Mouse (Mus musculus): ENCODE results near the gene Spata21. TPM values are rescaled to one million over a fixed set of nuclear protein-coding genes. Genes with fewer than 3 reads are reported as not detected.
"Not testable (repeated sequence)": the region's sequence is repeated elsewhere in the genome, so short reads cannot be mapped to it uniquely, and the experiment has no call there.

The Spata21 gene
- polyA plus RNA-seq, 1 experiment from 2014 or later, result not detected

DNA sequence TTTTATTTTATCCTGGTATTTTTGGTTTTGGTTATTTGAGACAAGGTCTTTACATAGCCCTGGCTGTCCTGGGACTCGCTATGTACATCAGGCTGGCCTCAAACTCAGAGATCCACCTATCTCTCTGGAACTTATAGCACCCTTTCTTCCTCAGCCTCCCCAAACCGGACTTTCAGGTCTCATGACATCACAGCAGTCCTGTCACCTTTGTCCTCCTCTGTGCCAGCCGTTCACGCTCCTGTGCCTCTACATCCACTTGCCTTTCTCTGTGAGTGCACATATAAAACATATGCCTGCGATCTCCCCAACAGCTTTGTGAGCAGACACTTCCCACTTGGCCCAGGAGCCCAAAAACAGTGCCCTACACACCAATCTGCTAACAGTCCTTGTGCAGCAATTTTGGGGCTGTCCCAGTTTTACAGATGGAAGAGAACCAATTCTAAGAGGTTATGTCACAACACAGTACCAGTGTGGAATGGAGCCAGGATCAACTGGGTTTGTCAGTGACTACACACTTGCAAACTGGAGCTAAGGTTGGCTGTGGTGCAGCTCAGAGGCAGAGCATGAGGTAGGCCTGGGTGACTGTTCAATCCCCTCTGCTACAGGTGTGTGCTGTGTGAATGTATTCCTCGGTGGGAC lies 42.7 kb downstream of the Spata21 start:
- Histone ChIP-seq H3K27me3 (ENCODE audit: control insufficient read depth, insufficient read depth, low read length) (no peaks in the 10 kb centered on the region), H3K4me3 (replicated peaks; ENCODE audit: low read depth, low read length) (no peak overlapping the region), H3K9me3 (ENCODE audit: control insufficient read depth, low read length) (no peaks in the 10 kb centered on the region), H3K9ac (replicated peaks; ENCODE audit: low read length) (no peak overlapping the region), H3K27ac (replicated peaks; ENCODE audit: low read depth, low read length) (0 out of 2 replicates have a peak overlapping the region, but pooled peaks have one; percentile 20), H3K4me1 (ENCODE audit: control insufficient read depth, insufficient read depth, low read length) (peaks cover 20% of the 10 kb centered on the region), H3K36me3 (ENCODE audit: control insufficient read depth, insufficient read depth, low read length) (no peaks in the 10 kb centered on the region), H3K4me2 (ENCODE audit: low read length) (no peak overlapping the region)
- no peak for DNase-seq
- ATAC-seq (ENCODE audit: low FRiP score, low TSS enrichment), result no peak
- WGBS, result 81% methylated on average over 6 of the region's 6 CpGs

DNA sequence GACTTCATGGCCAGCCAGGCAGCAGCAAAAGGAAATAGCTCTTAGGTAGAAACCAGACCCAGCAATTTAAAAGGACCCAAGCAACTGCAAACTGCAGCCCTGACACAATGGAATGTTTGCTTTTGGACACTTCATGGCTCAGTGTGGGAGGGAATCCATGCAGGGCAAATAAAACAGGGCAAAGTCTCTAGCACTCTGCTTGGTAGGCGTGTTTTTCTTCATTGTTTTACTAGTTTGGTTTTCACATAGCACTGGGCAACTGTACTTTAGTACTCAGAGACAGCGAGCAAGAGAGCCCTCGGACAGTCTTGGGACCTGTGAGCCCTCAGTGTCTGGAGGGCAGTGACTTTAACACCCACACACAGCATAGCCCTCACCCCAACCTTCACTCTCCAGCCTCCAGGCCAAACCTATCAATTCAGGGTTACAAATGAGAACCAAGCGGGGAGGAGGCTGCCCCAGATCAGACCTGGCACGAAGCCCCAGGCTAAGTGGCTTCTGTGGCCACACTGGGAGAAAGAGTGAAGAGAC lies 43.5 kb downstream of the Spata21 start:
- Histone ChIP-seq H3K9ac (replicated peaks; ENCODE audit: low read length) (no peak overlapping the region), H3K36me3 (ENCODE audit: control insufficient read depth, insufficient read depth, low read length) (no peaks in the 10 kb centered on the region), H3K27me3 (ENCODE audit: control insufficient read depth, insufficient read depth, low read length) (no peaks in the 10 kb centered on the region), H3K9me3 (ENCODE audit: control insufficient read depth, low read length) (no peaks in the 10 kb centered on the region), H3K4me3 (replicated peaks; ENCODE audit: low read depth, low read length) (no peak overlapping the region), H3K4me1 (ENCODE audit: control insufficient read depth, insufficient read depth, low read length) (peaks cover 25% of the 10 kb centered on the region), H3K27ac (replicated peaks; ENCODE audit: low read depth, low read length) (peak overlapping the region; percentile 34; the same call in 1 of the 2 replicates), H3K4me2 (ENCODE audit: low read length) (no peak overlapping the region)
- DNase-seq, result no peak
- WGBS, result 74% methylated on average over 5 of the region's 5 CpGs
- no peak for ATAC-seq (ENCODE audit: low FRiP score, low TSS enrichment)

DNA sequence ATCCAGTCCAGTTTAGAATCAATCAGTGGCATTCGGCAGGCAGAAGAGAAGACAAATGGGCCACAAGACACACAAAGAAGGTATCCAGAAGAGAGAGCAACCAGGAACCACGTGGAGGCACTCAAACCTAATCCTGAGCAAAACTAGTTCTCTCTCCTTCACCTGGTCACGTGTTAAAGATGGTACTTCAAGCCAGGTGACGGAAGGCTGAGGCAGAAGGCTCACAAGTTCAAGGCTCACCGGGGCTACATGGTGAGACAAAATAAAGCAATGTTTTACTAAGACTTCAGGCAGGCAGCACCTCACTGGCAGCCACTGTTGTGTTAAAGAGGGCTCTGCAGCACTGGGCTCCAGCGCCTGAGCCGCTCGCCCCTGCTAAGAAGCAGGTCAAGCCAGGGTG lies 44.1 kb downstream of the Spata21 start:
- H3K4me2 ChIP-seq (ENCODE audit: low read length), result no peak overlapping the region
- peaks cover 31% of the 10 kb centered on the region for H3K4me1 ChIP-seq (ENCODE audit: control insufficient read depth, insufficient read depth, low read length)
- ATAC-seq (ENCODE audit: low FRiP score, low TSS enrichment) (no peak), DNase-seq (no peak)
- H3K36me3 ChIP-seq (ENCODE audit: control insufficient read depth, insufficient read depth, low read length), result no peaks in the 10 kb centered on the region
- H3K27me3 ChIP-seq (ENCODE audit: control insufficient read depth, insufficient read depth, low read length), result no peaks in the 10 kb centered on the region
- 56% methylated on average over 8 of the region's 8 CpGs for WGBS
- H3K27ac ChIP-seq (replicated peaks; ENCODE audit: low read depth, low read length), result peak overlapping the region; percentile 37; the same call in 1 of the 2 replicates
- H3K9me3 ChIP-seq (ENCODE audit: control insufficient read depth, low read length), result no peaks in the 10 kb centered on the region
- H3K4me3 ChIP-seq (replicated peaks; ENCODE audit: low read depth, low read length), result no peak overlapping the region
- no peak overlapping the region for H3K9ac ChIP-seq (replicated peaks; ENCODE audit: low read length)

DNA sequence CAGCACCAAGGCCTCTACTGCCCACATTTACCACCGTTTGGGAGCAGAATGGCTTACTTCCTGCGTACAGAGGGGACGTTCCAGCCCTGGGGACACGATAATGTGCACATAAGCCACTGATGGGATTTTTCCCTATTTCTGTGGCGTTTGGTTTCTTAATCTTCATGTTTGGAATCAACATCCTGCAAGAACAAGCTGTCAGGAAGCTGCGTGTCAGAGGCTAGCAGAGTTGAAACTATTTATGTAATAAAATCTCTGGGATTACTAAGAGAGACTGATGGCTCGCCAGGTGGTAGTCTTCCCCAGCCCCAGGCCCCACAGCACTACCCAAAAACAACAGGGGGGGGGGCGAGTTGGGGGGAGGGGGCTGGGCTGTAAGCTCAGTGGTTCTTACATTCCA lies 45.1 kb downstream of the Spata21 start:
- H3K36me3 ChIP-seq (ENCODE audit: control insufficient read depth, insufficient read depth, low read length), result no peaks in the 10 kb centered on the region
- no peak overlapping the region for H3K27ac ChIP-seq (replicated peaks; ENCODE audit: low read depth, low read length)
- no peak overlapping the region for H3K9ac ChIP-seq (replicated peaks; ENCODE audit: low read length)
- no peak overlapping the region for H3K4me3 ChIP-seq (replicated peaks; ENCODE audit: low read depth, low read length)
- H3K4me1 ChIP-seq (ENCODE audit: control insufficient read depth, insufficient read depth, low read length), result peaks cover 37% of the 10 kb centered on the region
- DNase-seq, result no peak
- H3K9me3 ChIP-seq (ENCODE audit: control insufficient read depth, low read length), result no peaks in the 10 kb centered on the region
- H3K27me3 ChIP-seq (ENCODE audit: control insufficient read depth, insufficient read depth, low read length), result no peaks in the 10 kb centered on the region
- H3K4me2 ChIP-seq (ENCODE audit: low read length), result no peak overlapping the region
- no peak for ATAC-seq (ENCODE audit: low FRiP score, low TSS enrichment)
- WGBS, result 60% methylated on average over 8 of the region's 8 CpGs

DNA sequence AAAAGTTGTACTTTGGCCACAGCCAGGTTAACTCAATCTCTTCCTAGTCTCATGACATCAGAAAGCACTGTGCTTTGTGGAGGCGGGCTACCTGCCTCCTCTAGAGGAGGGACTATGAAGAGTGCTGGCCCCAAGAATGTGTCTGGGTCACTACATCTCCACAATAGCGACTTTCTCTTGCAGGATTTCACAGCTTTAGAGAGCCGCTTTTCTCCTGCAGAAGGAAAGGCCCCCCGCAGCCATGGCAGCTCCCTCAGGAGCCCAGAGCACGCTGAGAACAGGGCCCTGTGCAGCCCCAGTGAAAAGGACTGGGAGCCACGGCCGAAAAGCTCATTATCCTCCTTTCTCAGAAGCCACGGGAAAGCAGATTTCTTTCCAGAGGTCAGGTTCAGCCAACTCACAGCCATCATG lies 45.9 kb downstream of the Spata21 start:
- DNase-seq (no peak), ATAC-seq (ENCODE audit: low FRiP score, low TSS enrichment) (no peak)
- no peaks in the 10 kb centered on the region for H3K27me3 ChIP-seq (ENCODE audit: control insufficient read depth, insufficient read depth, low read length)
- peaks cover 42% of the 10 kb centered on the region for H3K4me1 ChIP-seq (ENCODE audit: control insufficient read depth, insufficient read depth, low read length)
- peak overlapping the region; percentile 1 for H3K27ac ChIP-seq (replicated peaks; ENCODE audit: low read depth, low read length)
- no peaks in the 10 kb centered on the region for H3K36me3 ChIP-seq (ENCODE audit: control insufficient read depth, insufficient read depth, low read length)
- H3K9me3 ChIP-seq (ENCODE audit: control insufficient read depth, low read length), result no peaks in the 10 kb centered on the region
- 6% methylated on average over 8 of the region's 8 CpGs for WGBS
- peak overlapping the region; percentile 8; the same call in 1 of the 2 replicates for H3K4me2 ChIP-seq (ENCODE audit: low read length)
- H3K4me3 ChIP-seq (replicated peaks; ENCODE audit: low read depth, low read length), result no peak overlapping the region
- no peak overlapping the region; the same call in 1 of the 2 replicates for H3K9ac ChIP-seq (replicated peaks; ENCODE audit: low read length)

DNA sequence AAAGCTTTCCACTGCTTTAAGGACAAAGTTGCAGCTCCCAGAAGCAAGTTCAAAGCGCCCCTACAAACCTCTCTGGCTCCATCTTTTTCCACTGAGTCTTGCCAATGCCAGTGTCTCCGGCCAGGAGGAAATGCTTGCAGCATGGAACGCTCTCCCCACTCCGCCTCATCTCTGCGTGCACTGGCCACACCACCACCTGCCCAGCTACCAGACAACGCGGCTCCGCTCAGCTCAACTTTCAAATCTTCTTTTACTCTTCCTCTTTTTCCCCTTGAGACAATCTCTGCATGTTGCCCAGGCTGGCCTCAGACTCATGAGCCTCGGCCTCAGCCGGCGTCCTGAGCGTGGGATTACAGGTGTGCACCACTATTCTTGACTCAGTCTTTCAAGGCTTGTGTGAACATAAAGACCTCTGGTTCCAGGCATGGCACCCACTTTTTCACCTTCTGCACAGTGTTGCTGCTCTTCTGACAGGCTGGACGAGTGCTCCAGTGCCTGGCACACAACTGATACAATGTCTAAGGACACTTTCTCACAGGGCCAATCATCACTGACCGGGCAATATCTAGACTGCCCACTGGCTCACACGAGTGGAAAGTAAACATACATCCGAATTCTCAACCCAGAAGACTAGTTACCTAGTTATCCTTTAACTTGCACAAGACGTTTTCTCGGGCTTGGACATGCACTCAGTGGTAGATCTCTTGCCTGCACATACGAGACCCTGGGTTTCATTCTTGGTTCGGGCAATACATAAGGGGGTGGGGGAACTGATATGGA lies 46.8 kb downstream of the Spata21 start:
- H3K27ac ChIP-seq (replicated peaks; ENCODE audit: low read depth, low read length), result peak overlapping the region; percentile 1
- peaks cover 42% of the 10 kb centered on the region for H3K4me1 ChIP-seq (ENCODE audit: control insufficient read depth, insufficient read depth, low read length)
- H3K9me3 ChIP-seq (ENCODE audit: control insufficient read depth, low read length), result no peaks in the 10 kb centered on the region
- no peak overlapping the region for H3K9ac ChIP-seq (replicated peaks; ENCODE audit: low read length)
- no peak for ATAC-seq (ENCODE audit: low FRiP score, low TSS enrichment)
- no peaks in the 10 kb centered on the region for H3K27me3 ChIP-seq (ENCODE audit: control insufficient read depth, insufficient read depth, low read length)
- no peak overlapping the region for H3K4me3 ChIP-seq (replicated peaks; ENCODE audit: low read depth, low read length)
- WGBS, result 57% methylated on average over 20 of the region's 20 CpGs
- no peak overlapping the region for H3K4me2 ChIP-seq (ENCODE audit: low read length)
- DNase-seq, result no peak
- H3K36me3 ChIP-seq (ENCODE audit: control insufficient read depth, insufficient read depth, low read length), result no peaks in the 10 kb centered on the region

DNA sequence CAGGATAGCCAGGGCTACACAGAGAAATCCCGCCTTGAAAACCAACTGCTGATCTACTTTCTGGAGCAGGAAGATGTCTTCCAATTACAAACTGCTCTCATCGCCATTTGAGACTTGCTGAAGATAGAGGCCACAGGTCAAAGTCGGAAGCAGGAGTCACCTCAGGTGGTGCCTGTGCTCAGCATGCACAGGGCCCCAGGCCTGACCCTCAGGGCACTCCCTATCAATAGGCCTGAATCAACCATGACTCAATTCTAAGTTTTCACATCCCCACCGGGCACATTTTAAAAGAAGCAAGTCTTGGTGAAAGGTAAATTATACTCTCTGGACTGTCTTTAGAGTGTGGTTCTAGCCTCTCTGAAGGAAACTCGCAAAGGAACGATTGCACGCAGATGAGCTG lies 48.0 kb downstream of the Spata21 start:
- H3K27ac ChIP-seq (replicated peaks; ENCODE audit: low read depth, low read length), result no peak overlapping the region
- H3K4me2 ChIP-seq (ENCODE audit: low read length), result no peak overlapping the region
- H3K9ac ChIP-seq (replicated peaks; ENCODE audit: low read length), result no peak overlapping the region
- DNase-seq (no peak), ATAC-seq (ENCODE audit: low FRiP score, low TSS enrichment) (no peak)
- 61% methylated on average over 7 of the region's 7 CpGs for WGBS
- H3K36me3 ChIP-seq (ENCODE audit: control insufficient read depth, insufficient read depth, low read length), result no peaks in the 10 kb centered on the region
- no peaks in the 10 kb centered on the region for H3K27me3 ChIP-seq (ENCODE audit: control insufficient read depth, insufficient read depth, low read length)
- no peaks in the 10 kb centered on the region for H3K9me3 ChIP-seq (ENCODE audit: control insufficient read depth, low read length)
- peaks cover 38% of the 10 kb centered on the region for H3K4me1 ChIP-seq (ENCODE audit: control insufficient read depth, insufficient read depth, low read length)
- H3K4me3 ChIP-seq (replicated peaks; ENCODE audit: low read depth, low read length), result no peak overlapping the region

- not testable (repeated sequence) for H3K36me3 ChIP-seq (ENCODE audit: control insufficient read depth, insufficient read depth, low read length); ATAC-seq (ENCODE audit: low FRiP score, low TSS enrichment); H3K27me3 ChIP-seq (ENCODE audit: control insufficient read depth, insufficient read depth, low read length); H3K4me3 ChIP-seq (replicated peaks; ENCODE audit: low read depth, low read length); H3K9ac ChIP-seq (replicated peaks; ENCODE audit: low read length); H3K9me3 ChIP-seq (ENCODE audit: control insufficient read depth, low read length); DNase-seq; H3K27ac ChIP-seq (replicated peaks; ENCODE audit: low read depth, low read length)
- H3K4me2 ChIP-seq (ENCODE audit: low read length), result peak overlapping the region; percentile 11; the same call in 1 of the 2 replicates
- 70% methylated on average over 3 of the region's 3 CpGs for WGBS
- peaks cover 33% of the 10 kb centered on the region for H3K4me1 ChIP-seq (ENCODE audit: control insufficient read depth, insufficient read depth, low read length)
These were observed 49.6 kb downstream of the Spata21 start for GRCm38 (mm10) chr4:141137740-141138139.

All from midbrain, embryonic 14.5 days (tissue).